Mouse (Mus musculus): Measurements from ENCODE around the gene Negr1.

Negr1 gene

DNA sequence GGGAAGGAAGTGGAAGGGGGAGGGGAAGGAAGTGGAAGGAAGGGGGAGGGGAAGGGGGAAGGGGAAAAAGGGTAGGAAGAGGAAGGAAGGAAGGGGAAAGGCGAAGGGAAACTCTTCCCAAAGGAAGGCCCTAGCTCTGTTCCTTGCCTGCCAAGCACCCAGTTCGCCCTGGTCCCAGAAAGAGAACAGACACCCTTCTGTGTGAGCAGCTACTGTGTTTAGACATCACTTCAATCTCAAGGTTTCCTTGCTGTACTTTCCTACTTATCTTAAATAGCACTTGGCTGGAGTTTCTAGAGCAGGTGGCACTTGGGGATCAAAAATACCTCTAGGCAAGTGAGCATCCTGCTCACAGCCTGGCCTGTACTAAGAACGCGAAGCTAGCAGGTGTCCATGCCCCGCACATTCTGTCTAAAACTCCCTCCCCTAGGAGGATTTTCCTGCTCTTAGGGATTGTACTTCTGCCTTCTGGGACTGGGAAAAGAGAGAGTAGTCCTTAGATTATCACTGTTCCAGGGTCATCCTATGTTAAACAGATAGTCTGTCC lies 128.5 kb downstream of the Negr1 start:
- DNase-seq (ENCODE audit: low read depth): no peak

DNA sequence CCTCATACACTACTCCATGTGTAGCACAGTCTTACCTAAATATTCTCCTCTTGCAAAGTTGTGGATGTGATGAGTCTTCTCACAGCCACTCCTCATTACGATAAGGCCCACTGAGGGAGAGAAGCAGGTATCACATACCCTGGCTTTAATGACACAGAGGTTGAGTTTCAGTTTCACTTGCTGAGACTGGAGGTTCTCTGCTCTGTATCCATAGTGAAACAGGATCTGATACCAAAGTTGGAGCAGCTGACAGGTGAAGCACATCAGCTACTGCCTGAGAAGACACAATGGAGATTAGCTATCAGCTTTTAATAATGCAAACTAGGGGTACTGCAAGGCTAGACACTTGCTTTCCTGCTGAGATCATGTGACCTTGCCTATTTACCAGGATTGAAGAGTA lies 137.1 kb downstream of the Negr1 start:
- no peak for DNase-seq (ENCODE audit: low read depth)

DNA sequence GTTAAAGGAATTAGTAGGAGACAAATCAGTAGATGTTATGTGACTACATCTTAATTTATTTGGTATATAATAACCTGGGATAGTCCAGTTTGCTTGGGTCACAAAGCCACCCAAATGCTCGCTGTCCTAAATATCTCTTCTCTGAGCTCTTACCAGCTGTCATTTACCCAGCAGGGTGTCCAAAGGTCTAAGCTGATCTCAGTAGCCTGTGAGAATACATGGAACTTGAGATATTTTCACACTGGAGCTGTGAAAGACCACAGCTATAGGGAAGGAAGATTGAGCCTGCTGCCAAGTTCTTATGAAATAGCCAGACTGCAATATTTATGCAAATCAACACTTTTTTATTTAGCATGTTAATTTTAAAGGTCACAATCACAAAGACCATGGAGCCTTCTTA lies 141.6 kb downstream of the Negr1 start:
- no peak for DNase-seq (ENCODE audit: low read depth)

DNA sequence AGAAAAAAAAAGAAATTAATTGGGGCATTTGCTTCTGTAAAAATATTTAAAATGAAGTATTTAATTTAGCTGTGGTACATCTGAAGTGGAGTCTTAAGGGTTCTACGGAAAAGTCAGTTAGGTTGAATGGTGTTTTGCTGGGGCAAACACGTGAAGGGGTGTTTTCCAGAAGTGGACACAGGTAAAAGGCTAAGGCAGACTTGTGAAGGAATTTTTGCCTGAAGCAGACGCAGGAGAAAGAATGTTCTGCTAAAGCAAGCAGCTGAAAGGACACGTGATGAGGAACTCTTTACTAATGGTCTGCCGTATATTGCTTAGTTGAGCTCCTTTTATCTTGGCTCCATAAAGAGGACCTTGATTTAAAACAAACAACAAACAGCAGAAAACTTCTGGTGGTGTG lies 148.6 kb downstream of the Negr1 start:
- DNase-seq (ENCODE audit: low read depth): no peak

DNA sequence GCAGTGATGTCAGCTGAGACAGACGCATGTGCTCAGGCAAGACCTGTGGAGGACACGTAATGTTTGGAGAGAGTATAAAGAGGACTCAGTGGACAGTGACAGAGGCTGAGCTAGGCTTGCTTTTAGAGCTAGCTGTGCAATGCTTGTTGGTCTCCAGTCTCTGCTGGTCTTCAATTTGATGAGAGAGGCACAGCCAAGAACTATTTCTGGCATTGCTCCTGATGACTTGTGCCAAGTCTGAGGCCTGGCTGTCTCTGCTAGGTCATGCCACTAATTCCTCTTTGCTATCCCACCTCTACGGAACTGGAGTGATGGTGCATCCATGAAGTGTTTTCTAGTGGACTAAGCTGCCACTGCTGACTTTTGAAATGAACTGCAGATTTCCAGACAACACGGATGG lies 149.1 kb downstream of the Negr1 start:
- no peak for DNase-seq (ENCODE audit: low read depth)

DNA sequence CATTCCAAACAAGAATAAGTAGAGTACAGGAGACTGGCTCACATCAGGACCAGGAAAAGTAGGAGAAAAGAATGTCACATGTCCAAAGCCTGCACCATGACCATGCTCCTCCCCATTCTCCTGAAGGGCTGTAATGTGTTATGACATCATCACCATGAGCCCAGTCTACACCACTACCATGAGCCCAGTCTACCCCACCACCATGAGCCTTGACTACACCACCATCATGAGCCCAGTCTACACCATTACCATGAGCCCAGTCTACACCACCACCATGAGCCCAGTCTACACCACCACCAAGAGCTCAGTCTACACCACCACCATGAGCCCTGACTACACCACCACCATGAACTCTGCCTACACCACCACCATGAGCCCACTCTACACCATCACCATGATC lies 174.7 kb downstream of the Negr1 start:
- DNase-seq (ENCODE audit: low read depth): no peak

DNA sequence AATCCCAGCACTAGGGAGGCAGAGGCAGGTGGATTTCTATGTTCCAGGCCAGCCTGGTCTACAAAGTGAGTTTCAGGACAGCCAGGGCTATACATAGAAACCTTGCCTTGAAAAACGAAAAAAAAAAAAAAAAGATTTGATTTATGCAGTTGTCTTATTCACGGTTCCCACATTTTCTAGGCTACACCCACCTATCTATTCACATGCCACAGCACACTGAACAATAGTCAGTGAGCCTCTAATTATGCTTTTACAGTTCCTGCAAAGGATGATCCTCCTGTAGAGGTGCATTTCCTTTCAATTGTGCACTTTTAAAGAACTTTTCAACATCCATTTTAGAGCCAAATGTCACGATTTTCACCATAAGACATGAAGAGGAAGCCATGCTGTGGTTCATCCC lies 177.9 kb downstream of the Negr1 start:
- no peak for DNase-seq (ENCODE audit: low read depth)

DNA sequence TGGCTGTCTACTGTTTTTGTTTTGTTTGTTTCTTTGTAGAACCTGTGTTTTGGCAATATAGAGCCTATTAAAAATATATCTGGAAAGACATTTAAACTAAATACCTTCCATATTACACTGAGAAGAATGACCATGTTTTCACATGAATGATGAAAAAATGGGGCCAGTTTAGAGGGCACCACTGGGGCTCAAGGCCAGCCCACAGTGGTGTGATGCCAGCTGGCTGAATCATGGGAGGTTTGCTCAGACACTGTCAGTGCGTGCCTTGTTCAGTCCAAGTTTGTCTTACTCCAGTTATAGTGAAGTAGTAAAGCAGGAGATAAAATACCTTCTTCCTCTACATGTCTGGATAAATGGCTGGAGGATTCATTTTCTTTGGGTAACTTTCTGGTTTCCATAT lies 181.7 kb downstream of the Negr1 start:
- peak; percentile 15 for DNase-seq (ENCODE audit: low read depth)

DNA sequence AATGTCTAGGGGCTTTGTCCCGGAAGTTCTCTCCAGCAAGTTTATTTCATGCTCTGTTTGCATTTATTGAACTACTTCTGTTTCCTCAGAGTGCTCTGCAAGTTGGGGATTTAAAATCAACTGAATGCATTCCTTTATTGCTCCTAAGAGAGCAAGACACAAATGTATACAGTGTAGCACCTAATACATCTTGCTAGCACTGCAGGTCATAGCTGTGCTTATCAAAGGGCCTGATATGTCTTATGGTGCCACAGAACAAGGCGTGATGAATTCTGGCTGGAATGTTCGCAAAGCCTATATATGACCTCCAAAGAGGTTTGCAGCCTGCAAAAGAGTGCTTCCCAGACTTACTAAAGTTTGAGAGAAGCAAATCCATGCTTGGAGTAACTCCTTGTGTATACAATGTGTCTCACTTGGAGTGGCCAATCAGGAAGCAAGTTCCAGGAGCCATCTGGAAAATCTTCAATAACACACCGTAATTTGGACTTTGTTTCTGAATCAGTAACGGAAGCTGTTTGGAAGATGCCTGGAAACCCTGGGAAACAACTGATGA lies 183.7 kb downstream of the Negr1 start:
- DNase-seq (ENCODE audit: low read depth): no peak

DNA sequence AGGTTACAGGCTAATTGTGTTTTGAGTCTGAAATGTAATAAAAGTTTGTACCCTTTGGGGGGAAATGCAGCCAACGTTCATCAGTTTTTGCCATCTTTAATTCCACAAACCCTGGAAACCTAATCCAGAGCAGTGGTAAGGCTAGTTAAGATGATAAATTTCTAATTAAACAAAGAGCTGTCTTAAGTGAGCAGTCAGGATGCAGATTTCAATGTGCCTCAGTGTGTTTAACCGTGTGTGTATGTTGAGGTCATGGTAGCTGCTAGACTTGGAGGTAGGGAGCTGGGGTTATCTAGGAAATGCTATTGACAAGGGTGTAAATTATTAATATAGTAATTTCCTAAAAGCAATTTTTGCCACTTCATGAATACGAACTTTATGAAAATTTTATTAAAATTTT lies 185.9 kb downstream of the Negr1 start:
- DNase-seq (ENCODE audit: low read depth): no peak

DNA sequence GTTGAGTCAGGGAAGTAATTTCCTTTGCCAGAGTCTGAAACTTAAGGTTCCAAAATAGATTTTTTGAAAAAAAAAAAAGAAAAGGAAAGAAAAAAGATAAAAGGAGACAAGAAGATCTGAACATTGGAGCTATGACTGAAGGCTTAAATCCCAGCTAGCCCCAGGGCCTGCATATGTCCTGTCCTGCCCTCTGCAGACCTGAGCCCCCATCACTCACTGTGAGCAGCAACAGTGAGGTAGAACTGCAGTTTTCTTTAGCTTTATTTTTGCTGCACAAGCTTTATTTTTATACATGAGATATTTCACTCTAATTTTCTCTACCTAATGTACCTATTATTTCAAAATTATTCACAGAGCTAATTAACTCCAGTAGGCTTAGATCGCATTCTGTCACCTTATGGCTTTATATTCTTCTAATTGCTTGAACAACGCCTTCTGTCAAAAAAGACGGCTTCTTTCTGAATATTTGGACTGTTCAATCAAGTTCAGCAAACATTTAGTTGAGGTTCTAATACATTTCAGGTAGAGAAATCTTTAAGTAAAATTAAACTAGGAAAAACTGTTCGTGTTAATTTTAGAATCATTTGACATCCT lies 192.3 kb downstream of the Negr1 start:
- no peak for DNase-seq (ENCODE audit: low read depth)

DNA sequence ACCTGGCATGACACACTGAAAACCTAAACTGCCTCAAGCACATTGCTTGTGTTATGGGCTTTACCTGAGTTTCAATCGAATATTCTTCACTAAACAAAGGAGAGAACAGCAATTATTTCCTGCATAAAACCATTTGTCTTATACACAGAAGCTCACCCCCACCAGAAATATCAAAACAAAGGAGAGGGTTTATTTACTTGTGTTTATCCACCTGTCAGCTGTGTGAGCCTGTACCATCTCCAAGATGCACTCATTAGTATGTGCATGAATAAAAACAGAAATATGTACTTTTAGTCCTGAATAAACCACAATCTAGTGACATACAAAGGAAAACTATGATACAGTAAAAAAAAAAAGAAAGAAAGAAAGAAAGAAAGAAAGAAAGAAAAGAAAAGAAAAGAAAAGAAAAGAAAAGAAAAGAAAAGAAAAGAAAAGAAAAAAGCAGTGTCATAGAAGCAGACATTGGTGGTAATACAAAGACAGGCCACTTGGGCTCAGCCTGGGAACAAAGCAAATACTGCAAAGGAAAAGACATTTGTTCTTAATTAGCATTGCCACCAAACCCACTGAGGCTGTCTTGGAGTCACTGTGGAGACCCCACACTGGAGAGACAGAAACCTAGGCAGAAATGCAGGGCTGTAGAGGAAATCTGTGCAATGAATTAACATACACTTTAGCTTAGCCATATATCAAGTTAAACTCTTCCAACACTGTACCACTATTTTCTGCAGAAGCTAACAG lies 193.4 kb downstream of the Negr1 start:
- DNase-seq (ENCODE audit: low read depth): no peak

DNA sequence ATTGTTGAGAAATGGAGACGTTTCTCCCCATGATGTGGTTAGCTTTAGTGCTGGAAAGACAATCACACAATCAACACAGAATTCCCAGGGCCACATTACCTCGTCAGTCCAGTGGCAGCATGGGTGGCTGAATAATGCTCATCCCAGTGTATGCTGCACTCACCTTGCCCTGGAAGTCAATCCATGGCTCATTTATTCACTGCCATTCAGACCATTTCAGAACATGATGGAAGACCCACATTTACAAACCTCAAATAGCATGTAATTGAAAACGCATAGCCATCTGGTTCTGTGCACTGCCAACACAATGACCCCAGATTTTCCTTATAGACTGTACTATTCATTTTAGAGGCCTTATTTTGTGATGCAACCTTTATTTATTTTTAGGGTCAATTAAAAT lies 203.4 kb downstream of the Negr1 start:
- DNase-seq (ENCODE audit: low read depth): no peak

DNA sequence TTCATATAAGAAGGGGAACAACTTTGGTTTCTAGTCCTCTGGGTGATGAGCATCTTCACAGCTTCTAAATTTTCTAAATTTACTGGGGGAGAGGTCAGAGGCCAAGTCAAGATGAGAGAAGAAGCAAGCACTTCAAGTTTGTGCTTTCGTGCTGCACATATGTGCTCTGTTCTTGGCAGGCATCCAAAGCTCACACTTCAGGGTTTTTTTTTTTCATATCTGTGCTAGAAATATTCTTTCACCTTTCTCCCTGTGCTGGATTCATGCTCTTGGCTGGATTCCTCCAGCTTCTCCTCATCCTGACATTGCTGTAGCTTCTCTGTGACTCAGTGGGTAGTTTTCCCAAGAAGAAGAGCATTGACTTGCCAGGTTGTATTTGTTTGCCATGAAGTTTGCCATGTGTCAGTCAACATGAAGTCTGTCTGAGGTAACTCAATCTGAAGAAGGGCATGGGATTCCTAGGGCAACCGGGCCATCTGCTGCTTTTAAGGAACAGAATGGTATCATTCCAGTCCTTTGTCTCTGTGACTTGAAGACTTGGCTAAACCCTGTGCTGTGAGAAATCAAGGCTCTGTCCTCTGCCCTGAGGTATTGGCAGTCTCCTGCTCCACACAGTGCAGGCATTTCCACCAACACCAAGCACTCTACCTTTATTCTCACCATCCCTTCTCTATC lies 204.7 kb downstream of the Negr1 start:
- DNase-seq (ENCODE audit: low read depth): no peak

DNA sequence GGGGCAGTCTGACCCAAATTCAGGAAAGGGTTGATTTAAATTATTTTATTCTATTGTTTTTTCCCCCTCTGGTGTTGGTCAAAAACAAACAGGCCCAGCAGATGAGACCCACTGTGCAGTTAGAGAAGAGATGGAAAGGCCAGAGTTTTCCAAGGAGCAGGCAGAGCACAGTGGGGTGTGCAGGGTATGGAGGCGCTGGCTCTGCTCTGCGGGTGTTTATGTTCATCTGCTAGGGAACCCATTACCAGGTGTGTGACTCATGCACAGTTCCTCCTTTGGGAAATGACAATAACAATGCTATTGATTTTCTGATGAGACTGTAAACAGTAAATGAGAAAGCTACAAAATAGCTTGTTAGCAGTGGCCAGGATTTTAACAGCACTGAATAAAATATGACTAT lies 210.0 kb downstream of the Negr1 start:
- DNase-seq (ENCODE audit: low read depth): no peak

DNA sequence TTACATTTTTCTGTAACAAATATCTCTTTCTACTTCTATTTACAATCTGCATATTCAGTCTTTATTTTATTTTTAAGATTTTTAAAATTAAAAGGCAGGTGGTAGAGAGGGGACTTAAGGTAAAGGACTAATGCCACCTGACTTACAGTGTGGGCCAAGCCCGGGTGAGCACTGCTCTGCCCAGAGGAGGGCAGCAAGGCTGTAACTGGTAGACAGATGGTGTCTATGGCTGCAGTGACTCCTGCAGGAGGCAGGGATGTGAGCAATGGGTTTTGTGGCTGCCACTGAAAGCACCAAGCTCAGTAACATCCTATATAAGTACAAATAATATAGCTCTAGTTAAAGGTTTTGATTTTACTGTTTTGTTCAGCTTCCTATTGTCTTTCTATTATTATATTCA lies 210.5 kb downstream of the Negr1 start:
- no peak for DNase-seq (ENCODE audit: low read depth)

DNA sequence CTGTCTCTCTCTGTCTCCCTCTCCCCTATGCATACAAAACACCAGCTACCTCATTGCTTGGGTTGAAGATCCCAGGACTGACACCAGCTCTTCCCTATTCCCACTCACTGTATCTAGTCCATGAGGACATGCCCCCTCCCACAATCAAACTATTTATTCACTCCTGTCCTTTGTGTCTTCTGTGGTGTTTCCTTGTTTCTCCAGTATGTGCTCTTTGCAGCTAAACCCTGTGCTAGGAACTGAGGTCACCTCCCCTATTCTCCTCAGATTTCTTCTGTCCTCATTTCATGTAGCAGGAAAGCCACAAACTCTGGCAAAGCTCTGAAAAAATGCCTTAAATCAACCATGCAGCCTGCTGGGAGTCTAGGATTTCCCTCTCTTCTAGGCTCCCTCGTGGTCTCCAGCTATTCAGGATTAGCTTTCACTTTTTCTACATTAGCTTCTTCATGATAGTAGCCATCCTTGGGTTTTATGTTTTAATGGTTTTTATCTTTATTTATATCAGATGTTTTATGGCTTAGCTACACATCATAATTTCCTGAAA lies 222.8 kb downstream of the Negr1 start:
- no peak for DNase-seq (ENCODE audit: low read depth)

DNA sequence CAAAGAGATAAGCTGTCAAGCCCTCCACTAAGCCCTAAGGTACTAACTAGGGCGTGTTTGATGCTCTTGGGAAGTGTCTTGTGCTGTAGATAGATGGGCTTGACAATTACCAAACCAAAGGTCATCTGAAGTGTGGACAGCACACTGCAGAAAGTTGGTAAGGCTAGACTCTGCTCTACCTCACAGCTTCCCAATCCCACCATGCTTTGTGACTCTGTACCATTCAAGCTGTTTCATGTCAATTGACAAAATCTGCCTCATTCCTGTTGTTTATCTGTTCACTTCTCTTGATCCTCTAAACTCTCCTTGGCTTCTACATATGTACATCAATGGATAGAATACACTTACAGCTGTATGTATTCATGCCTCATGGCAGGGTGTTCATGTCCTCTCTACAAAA lies 224.8 kb downstream of the Negr1 start:
- DNase-seq (ENCODE audit: low read depth): no peak

DNA sequence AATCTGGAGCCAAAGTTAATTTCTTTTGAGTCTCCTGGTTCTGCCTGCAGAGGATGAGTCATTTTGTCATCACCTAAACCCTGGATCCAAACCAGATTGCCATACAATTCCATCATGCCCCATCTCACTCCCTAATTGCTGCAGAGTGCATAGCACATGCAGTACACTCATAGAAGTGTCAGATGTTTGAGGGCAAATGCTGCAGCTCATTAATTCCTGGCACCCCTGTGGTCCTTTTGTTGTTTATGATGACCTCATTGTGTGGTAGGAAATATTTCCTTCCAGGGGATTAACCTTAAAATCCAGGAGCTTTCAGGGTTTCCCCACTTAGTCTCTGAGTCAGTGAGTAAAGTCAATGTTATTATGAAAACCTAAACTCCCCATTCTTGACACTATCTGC lies 229.6 kb downstream of the Negr1 start:
- peak; percentile 6 for DNase-seq (ENCODE audit: low read depth)

DNA sequence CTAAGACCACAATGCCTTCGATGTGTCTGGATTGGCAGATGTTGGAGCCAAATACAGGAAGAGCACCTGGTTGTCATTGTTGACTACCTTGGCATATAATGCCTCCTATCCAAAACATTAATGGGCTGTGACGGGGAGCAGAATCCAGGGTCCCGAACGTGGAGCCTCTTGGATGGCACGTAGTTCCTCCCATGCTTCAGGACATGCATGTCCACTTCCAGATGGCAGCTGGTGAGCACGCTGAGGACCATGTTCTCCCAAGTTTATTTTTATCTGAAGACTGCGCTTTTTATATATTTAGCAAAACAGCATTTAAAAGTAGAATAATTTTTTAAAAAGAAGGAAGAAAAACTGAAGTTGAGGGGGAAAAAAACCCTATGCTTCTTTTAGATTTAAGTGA lies 231.1 kb downstream of the Negr1 start:
- no peak for DNase-seq (ENCODE audit: low read depth)

DNA sequence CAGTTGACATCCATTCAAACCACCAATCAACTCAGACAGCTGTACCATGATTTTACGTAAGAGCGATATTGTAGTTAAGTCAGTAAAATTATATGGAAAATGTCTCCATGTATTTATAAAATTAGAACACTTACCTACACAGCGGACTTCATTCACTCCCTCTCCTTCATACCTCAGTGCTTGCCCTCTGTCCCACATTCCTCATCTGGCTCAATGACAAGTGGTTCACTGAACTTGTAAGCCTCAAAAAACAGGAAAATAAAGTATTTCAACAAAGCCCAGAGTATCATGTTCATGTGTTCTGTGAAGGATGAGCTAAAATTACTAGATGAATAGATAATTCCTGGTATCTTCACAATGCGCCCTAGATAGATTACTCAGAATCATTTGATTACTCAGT lies 232.5 kb downstream of the Negr1 start:
- DNase-seq (ENCODE audit: low read depth): no peak

DNA sequence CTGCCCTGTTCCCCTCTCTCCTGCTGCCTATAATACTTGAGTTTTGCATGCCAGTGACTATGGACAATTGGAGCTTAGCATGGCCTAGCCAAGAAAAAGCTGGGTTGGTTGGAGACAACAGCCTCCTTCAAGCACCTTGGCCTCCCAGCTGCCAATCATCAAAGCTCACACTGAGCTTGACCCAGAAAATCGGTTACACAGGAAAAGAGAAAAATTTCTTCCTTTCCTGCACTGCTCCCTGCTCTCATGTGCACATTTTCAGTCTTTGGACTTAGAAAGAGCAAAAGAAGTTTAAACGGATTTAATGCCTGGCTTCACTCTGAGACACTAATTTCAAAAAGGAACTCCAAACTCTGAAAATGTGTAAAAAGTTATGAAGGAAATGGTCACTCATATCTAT lies 233.0 kb downstream of the Negr1 start:
- no peak for DNase-seq (ENCODE audit: low read depth)

Measured in NIH3T3 (cell line).